Mouse (Mus musculus): ENCODE data around the gene Ap1s2. TPM values are rescaled to one million over a fixed set of nuclear protein-coding genes. Genes with fewer than 3 reads are reported as not detected.

Gene Ap1s2
- polyA plus RNA-seq (2014; fragmentation: Nextera tagmentation; extraction: Ambion mirVana): 20.1 and 26.0 TPM in 2 replicates

GRCm38 (mm10) chrX:163908337-163909250 lies at the start of gene Ap1s2:
Gene Ap1s2, plus strand, starts transcription at chrX:163909017.
- Histone ChIP-seq H3K4me2 (peak within 1 kb of the TSS; percentile 63), H3K9ac (ENCODE audit: low read depth, low read length) (peak within 1 kb of the TSS; percentile 70), H3K27me3 (ENCODE audit: control insufficient read depth, insufficient read depth, low read length) (no peaks in the 10 kb centered on the region), H3K4me1 (ENCODE audit: control insufficient read depth, insufficient read depth, low read length) (no peaks in the 10 kb centered on the region), H3K4me3 (ENCODE audit: low read depth, low read length) (peak within 1 kb of the TSS; percentile 65), H3K36me3 (ENCODE audit: control insufficient read depth, insufficient read depth, low read length) (no peaks in the 10 kb centered on the region), H3K27ac (ENCODE audit: low read depth, low read length) (peak within 1 kb of the TSS; percentile 81), H3K9me3 (replicated peaks; ENCODE audit: control insufficient read depth, low read length) (no peaks in the 10 kb centered on the region)
- WGBS (ENCODE audit: insufficient replicate concordance): 12% methylated on average over 80 of the region's 80 CpGs
- peak; percentile 100 for ATAC-seq (replicated peaks; ENCODE audit: insufficient number of reproducible peaks, low FRiP score, low TSS enrichment)

DNA sequence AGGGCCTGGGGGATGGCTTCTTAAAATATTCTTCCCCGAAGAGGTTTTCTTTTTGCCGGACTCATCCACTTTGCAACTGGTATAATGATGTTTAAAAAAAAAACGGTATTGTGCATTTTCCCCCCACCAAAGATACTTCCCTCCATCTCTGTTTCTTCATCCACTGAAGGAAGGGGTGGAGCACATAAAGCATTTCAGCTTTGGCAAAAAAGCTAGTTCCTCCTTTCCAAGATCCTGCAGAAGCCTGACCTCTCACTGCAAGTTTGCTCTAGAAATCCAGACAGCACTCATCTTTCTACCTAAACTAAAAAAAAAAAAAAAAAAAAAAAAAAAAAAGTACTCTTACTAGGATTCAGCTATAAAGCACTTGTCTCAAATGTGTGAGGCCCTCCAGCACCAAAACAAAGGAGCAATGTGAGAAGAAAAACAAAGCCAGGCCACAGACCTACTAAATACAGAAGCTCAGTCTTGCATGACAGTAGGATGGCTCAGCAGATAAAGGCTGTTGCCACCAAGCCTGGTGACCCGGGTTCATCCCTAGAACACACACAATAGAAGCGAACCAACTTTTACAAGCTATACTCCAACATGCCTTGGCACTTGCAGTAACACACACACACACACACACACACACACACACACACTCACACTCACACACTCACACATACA lies 41.0 kb upstream of the Ap1s2 start:
- Histone ChIP-seq H3K4me1 (ENCODE audit: control insufficient read depth, insufficient read depth, low read length) (no peaks in the 10 kb centered on the region), H3K36me3 (ENCODE audit: control insufficient read depth, insufficient read depth, low read length) (no peaks in the 10 kb centered on the region), H3K4me3 (ENCODE audit: low read depth, low read length) (no peak overlapping the region), H3K27me3 (ENCODE audit: control insufficient read depth, insufficient read depth, low read length) (no peaks in the 10 kb centered on the region), H3K9me3 (replicated peaks; ENCODE audit: control insufficient read depth, low read length) (no peaks in the 10 kb centered on the region), H3K4me2 (no peak overlapping the region), H3K27ac (ENCODE audit: low read depth, low read length) (no peak overlapping the region), H3K9ac (ENCODE audit: low read depth, low read length) (no peak overlapping the region)
- no peak for ATAC-seq (replicated peaks; ENCODE audit: insufficient number of reproducible peaks, low FRiP score, low TSS enrichment)
- WGBS (ENCODE audit: insufficient replicate concordance): 79% methylated on average over 5 of the region's 5 CpGs

DNA sequence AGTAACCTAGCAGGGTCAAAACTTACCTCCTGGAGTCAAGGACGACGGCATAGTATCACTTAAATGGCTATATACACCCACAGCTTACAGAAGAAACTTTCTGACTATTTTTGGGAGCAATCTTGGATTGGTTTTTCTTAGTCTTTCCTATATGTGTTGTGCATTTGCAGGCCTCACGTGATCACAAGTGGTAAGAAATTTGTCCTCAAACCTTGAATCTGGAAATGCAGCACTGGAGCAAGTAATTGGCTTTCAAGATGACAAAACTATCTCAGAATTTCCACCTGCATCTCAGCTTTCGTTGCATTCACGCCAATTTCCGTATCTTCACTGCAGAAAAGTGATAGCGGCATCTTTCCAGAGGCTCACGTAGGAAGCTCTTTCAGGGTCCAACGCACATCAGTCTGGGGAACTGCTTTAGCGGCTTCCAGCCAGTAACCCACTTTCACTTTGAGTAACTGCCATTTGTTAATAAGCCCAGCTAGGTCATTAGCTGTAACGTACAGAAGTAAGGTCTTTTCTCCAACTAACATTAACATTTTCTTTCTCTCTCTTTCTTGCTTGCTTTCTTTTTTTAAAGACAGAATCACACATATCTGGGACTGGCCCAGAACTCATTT lies 40.0 kb upstream of the Ap1s2 start:
- Histone ChIP-seq H3K27ac (ENCODE audit: low read depth, low read length) (no peak overlapping the region), H3K4me1 (ENCODE audit: control insufficient read depth, insufficient read depth, low read length) (no peaks in the 10 kb centered on the region), H3K4me3 (ENCODE audit: low read depth, low read length) (no peak overlapping the region), H3K9me3 (replicated peaks; ENCODE audit: control insufficient read depth, low read length) (no peaks in the 10 kb centered on the region), H3K36me3 (ENCODE audit: control insufficient read depth, insufficient read depth, low read length) (no peaks in the 10 kb centered on the region), H3K9ac (ENCODE audit: low read depth, low read length) (no peak overlapping the region), H3K4me2 (no peak overlapping the region), H3K27me3 (ENCODE audit: control insufficient read depth, insufficient read depth, low read length) (no peaks in the 10 kb centered on the region)
- ATAC-seq (replicated peaks; ENCODE audit: insufficient number of reproducible peaks, low FRiP score, low TSS enrichment): no peak
- WGBS (ENCODE audit: insufficient replicate concordance): 77% methylated on average over 11 of the region's 11 CpGs

- H3K36me3 ChIP-seq (ENCODE audit: control insufficient read depth, insufficient read depth, low read length): no peaks in the 10 kb centered on the region
- ATAC-seq (replicated peaks; ENCODE audit: insufficient number of reproducible peaks, low FRiP score, low TSS enrichment): no peak
- no peak overlapping the region for H3K27ac ChIP-seq (ENCODE audit: low read depth, low read length)
- H3K4me2 ChIP-seq: no peak overlapping the region
- no peak overlapping the region for H3K9ac ChIP-seq (ENCODE audit: low read depth, low read length)
- no peaks in the 10 kb centered on the region for H3K9me3 ChIP-seq (replicated peaks; ENCODE audit: control insufficient read depth, low read length)
- no peaks in the 10 kb centered on the region for H3K27me3 ChIP-seq (ENCODE audit: control insufficient read depth, insufficient read depth, low read length)
- peaks cover 3% of the 10 kb centered on the region; the same call in 1 of the 2 replicates for H3K4me1 ChIP-seq (ENCODE audit: control insufficient read depth, insufficient read depth, low read length)
- 78% methylated on average over 3 of the region's 3 CpGs for WGBS (ENCODE audit: insufficient replicate concordance)
- H3K4me3 ChIP-seq (ENCODE audit: low read depth, low read length): no peak overlapping the region
These were observed 32.9 kb upstream of the Ap1s2 start for GRCm38 (mm10) chrX:163875932-163876331.

DNA sequence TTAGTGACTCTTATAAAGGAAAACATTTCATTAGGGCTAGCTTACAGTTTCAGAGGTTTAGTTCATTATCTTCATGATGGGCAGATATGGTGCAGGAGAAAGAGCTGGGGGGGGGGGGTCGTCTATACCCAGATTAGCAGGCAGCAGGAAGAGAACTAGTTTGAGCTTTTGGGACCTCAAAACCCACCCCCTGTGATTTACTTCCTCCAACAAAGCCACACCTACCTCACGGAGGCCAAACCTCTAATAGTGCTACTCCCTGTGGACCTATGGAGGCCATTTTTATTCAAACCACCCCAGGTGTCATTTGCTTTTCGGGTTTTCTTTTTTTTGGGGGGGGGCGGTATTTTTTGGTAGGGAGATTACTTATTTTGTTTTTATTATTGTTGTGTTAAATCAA lies 32.2 kb upstream of the Ap1s2 start:
- Histone ChIP-seq H3K36me3 (ENCODE audit: control insufficient read depth, insufficient read depth, low read length) (no peaks in the 10 kb centered on the region), H3K27ac (ENCODE audit: low read depth, low read length) (no peak overlapping the region), H3K9ac (ENCODE audit: low read depth, low read length) (no peak overlapping the region), H3K27me3 (ENCODE audit: control insufficient read depth, insufficient read depth, low read length) (no peaks in the 10 kb centered on the region), H3K4me1 (ENCODE audit: control insufficient read depth, insufficient read depth, low read length) (peaks cover 3% of the 10 kb centered on the region; the same call in 1 of the 2 replicates), H3K9me3 (replicated peaks; ENCODE audit: control insufficient read depth, low read length) (no peaks in the 10 kb centered on the region), H3K4me3 (ENCODE audit: low read depth, low read length) (no peak overlapping the region), H3K4me2 (no peak overlapping the region)
- WGBS (ENCODE audit: insufficient replicate concordance): 61% methylated on average over 4 of the region's 4 CpGs
- no peak for ATAC-seq (replicated peaks; ENCODE audit: insufficient number of reproducible peaks, low FRiP score, low TSS enrichment)

GRCm38 (mm10) chrX:163879039-163879438 lies 29.8 kb upstream of the Ap1s2 start:
- ATAC-seq (replicated peaks; ENCODE audit: insufficient number of reproducible peaks, low FRiP score, low TSS enrichment): no peak
- Histone ChIP-seq H3K4me2 (peak overlapping the region; percentile 16; the same call in 1 of the 2 replicates), H3K27me3 (ENCODE audit: control insufficient read depth, insufficient read depth, low read length) (no peaks in the 10 kb centered on the region), H3K9ac (ENCODE audit: low read depth, low read length) (no peak overlapping the region), H3K4me1 (ENCODE audit: control insufficient read depth, insufficient read depth, low read length) (peaks cover 3% of the 10 kb centered on the region; the same call in 1 of the 2 replicates), H3K36me3 (ENCODE audit: control insufficient read depth, insufficient read depth, low read length) (no peaks in the 10 kb centered on the region), H3K27ac (ENCODE audit: low read depth, low read length) (no peak overlapping the region), H3K9me3 (replicated peaks; ENCODE audit: control insufficient read depth, low read length) (no peaks in the 10 kb centered on the region), H3K4me3 (ENCODE audit: low read depth, low read length) (no peak overlapping the region)
- WGBS (ENCODE audit: insufficient replicate concordance): 44% methylated on average over 6 of the region's 6 CpGs

GRCm38 (mm10) chrX:163879461-163879860 lies 29.4 kb upstream of the Ap1s2 start:
- peak overlapping the region; percentile 16; the same call in 1 of the 2 replicates for H3K4me2 ChIP-seq
- no peaks in the 10 kb centered on the region for H3K9me3 ChIP-seq (replicated peaks; ENCODE audit: control insufficient read depth, low read length)
- H3K27me3 ChIP-seq (ENCODE audit: control insufficient read depth, insufficient read depth, low read length): no peaks in the 10 kb centered on the region
- 38% methylated on average over 5 of the region's 5 CpGs for WGBS (ENCODE audit: insufficient replicate concordance)
- H3K4me1 ChIP-seq (ENCODE audit: control insufficient read depth, insufficient read depth, low read length): peaks cover 3% of the 10 kb centered on the region; the same call in 1 of the 2 replicates
- no peak overlapping the region for H3K9ac ChIP-seq (ENCODE audit: low read depth, low read length)
- H3K36me3 ChIP-seq (ENCODE audit: control insufficient read depth, insufficient read depth, low read length): no peaks in the 10 kb centered on the region
- no peak overlapping the region for H3K4me3 ChIP-seq (ENCODE audit: low read depth, low read length)
- ATAC-seq (replicated peaks; ENCODE audit: insufficient number of reproducible peaks, low FRiP score, low TSS enrichment): no peak
- H3K27ac ChIP-seq (ENCODE audit: low read depth, low read length): no peak overlapping the region

DNA sequence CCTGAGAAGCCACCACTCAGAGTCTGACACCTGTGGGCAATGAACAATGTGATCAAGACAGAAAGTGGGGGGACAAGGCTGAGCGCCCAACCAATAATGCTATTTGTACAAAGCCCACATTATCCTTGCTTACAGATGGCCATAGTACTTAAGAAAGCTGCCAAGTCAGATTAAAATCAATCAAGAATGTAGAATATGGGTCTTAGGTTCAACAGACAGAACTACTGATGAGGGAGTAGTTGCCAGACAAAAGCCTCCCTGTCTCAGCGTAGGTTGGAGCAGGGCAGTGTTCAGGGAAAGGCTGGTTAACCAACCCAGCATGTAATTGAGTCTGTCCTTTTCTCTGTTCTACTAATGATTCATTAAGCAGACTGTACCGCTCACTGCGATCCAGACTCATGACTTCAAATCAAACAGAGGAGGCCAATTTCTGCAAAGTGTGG lies 23.3 kb upstream of the Ap1s2 start:
- WGBS (ENCODE audit: insufficient replicate concordance): 84% methylated on average over 4 of the region's 4 CpGs
- ATAC-seq (replicated peaks; ENCODE audit: insufficient number of reproducible peaks, low FRiP score, low TSS enrichment): no peak
- peaks cover 2% of the 10 kb centered on the region; the same call in 1 of the 2 replicates for H3K27me3 ChIP-seq (ENCODE audit: control insufficient read depth, insufficient read depth, low read length)
- no peak overlapping the region for H3K27ac ChIP-seq (ENCODE audit: low read depth, low read length)
- H3K4me2 ChIP-seq: no peak overlapping the region
- no peaks in the 10 kb centered on the region for H3K4me1 ChIP-seq (ENCODE audit: control insufficient read depth, insufficient read depth, low read length)
- no peak overlapping the region for H3K4me3 ChIP-seq (ENCODE audit: low read depth, low read length)
- no peaks in the 10 kb centered on the region for H3K36me3 ChIP-seq (ENCODE audit: control insufficient read depth, insufficient read depth, low read length)
- no peak overlapping the region for H3K9ac ChIP-seq (ENCODE audit: low read depth, low read length)
- H3K9me3 ChIP-seq (replicated peaks; ENCODE audit: control insufficient read depth, low read length): no peaks in the 10 kb centered on the region

Data from heart, embryonic 11.5 days (tissue).